Mouse (Mus musculus) small intestine, adult 2 months (tissue): ENCODE results near the gene Gm2a. TPM values are rescaled to one million over a fixed set of nuclear protein-coding genes. Genes with fewer than 3 reads are reported as not detected.

ENCODE experiments used
- H3K27ac ChIP-seq: fragments of 200-500 bp; 2 replicates; pipeline ENCODE4 v1.5.1; 2012; ENCODE audit warnings: low read depth, low read length, control low read depth, inconsistent platforms; ENCODE audit not compliant: insufficient read depth
- H3K27me3 ChIP-seq: fragments of 200-500 bp; 2 replicates; pipeline ENCODE4 v1.6.1; 2012; ENCODE audit warnings: mild to moderate bottlenecking, moderate library complexity, low read length, inconsistent platforms; ENCODE audit not compliant: control insufficient read depth, insufficient read depth
- H3K36me3 ChIP-seq: fragments of 200-500 bp; 2 replicates; pipeline ENCODE4 v1.6.1; 2012; ENCODE audit warnings: mild to moderate bottlenecking, low read length, control low read depth, inconsistent platforms; ENCODE audit not compliant: control insufficient read depth, insufficient read depth
- H3K4me1 ChIP-seq: fragments of 200-500 bp; 2 replicates; pipeline ENCODE4 v1.6.1; 2012; ENCODE audit warnings: low read length, inconsistent platforms, mixed read lengths; ENCODE audit not compliant: control insufficient read depth, insufficient read depth, insufficient read length
- H3K4me3 ChIP-seq: fragments of 200-500 bp; 2 replicates; pipeline ENCODE4 v1.5.1; 2012; ENCODE audit warnings: low read depth, mild to moderate bottlenecking, control low read depth, inconsistent platforms, low read length, moderate library complexity
- CTCF ChIP-seq: fragments of 200-500 bp; IDR thresholded peaks from 2 replicates; pipeline ENCODE4 v1.5.1; 2012; ENCODE audit warnings: low read depth, mild to moderate bottlenecking, control low read depth, inconsistent platforms, low read length, moderate library complexity, mixed read lengths; ENCODE audit not compliant: insufficient replicate concordance, insufficient read length; ENCODE audit errors: extremely low read depth
- POLR2A ChIP-seq: fragments of 200-500 bp; IDR thresholded peaks from 2 replicates; pipeline ENCODE4 v1.6.1; 2012; ENCODE audit warnings: low read depth, mild to moderate bottlenecking, control low read depth, inconsistent platforms, low read length, moderate library complexity
- WGBS: fragments of 180-500 bp; shearing (Covaris S2); methylation state at CpG from one replicate; pipeline ENCODE4 v1.1.7; 2018; 5-methylcytosine and 5-hydroxymethylcytosine counted together
- polyA plus RNA-seq: library from polyadenylated mRNA; depleted of rRNA; stranded (reverse); fragments of >200 nt; gene quantifications from 2 replicates; pipeline ENCODE4 v1.2.3, GENCODE M21; 2012

Gm2a gene
- polyA plus RNA-seq, 1 experiment: 24.2 TPM

DNA sequence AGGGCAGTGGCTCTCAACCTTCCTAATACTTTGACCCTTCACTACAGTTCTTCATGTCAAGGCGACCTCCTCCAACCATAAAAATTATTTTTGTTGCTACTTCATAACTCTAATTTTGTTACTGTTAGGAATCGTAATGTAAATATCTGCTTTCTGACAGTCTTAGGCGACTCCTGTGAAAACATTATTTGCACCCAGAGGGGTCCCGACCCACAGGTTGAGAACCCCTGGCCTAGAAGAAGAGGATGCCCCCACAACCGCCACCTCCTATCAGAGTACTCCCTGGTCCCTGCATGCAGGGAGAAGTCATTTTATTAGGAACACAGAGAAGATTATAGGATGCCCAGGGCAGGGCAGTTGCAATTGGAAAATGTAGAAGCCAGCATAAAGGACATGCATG lies 26.6 kb upstream of the Gm2a start:
- no peak for TF ChIP-seq CTCF
- no peak for TF ChIP-seq POLR2A
- peaks cover 6% of the 10 kb centered on the region; the same call in 1 of the 2 replicates for H3K4me1 ChIP-seq
- 90% methylated on average over 5 of the region's 5 CpGs for WGBS
- H3K4me3 ChIP-seq: no peak overlapping the region
- H3K27me3 ChIP-seq: no peaks in the 10 kb centered on the region
- H3K36me3 ChIP-seq: no peaks in the 10 kb centered on the region
- no peak overlapping the region for H3K27ac ChIP-seq

DNA sequence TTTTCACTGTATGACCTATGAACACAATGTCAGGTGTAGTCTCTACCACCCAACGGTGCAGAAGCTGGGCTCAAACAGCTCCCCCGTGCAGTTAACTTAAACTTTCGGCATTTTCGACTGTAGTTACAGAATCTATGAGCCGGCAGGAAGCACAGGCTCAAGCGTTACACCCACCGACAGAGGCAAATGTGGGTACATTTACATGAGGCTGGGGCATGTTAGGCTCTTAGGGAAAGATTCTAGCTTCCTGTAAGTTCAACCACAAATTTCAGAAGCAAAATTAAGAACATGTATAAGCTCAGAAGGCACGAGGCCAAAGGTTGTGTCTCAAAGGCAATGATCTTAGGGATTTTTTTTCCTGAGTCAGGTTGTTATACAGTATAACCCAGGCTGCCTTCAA lies 25.4 kb upstream of the Gm2a start:
- Histone ChIP-seq H3K36me3 (no peaks in the 10 kb centered on the region), H3K27me3 (no peaks in the 10 kb centered on the region), H3K27ac (no peak overlapping the region), H3K4me1 (peaks cover 10% of the 10 kb centered on the region), H3K4me3 (no peak overlapping the region)
- TF ChIP-seq POLR2A (no peak), CTCF (no peak)
- 79% methylated on average over 8 of the region's 8 CpGs for WGBS

DNA sequence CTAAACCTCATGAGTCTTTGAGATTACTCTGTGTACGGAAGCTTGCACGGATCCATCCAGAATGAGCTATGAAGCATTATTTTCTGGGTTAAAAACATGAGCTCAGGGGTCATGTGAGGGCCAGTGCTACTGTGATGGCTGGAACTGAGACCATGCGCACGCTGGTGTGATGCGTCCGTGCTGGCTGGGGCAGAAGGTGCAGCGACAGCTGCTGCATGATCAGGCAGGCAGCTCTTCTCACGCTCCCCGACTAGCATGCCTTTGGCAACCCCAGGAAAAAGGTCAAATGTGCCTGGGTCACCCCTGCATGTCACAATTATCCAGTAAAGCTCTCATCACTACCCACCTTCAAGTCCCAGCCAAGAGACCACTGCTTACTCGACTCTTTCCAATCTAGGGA lies 24.7 kb upstream of the Gm2a start:
- TF ChIP-seq CTCF (no peak), POLR2A (no peak)
- Histone ChIP-seq H3K27ac (no peak overlapping the region), H3K36me3 (no peaks in the 10 kb centered on the region), H3K27me3 (no peaks in the 10 kb centered on the region), H3K4me3 (no peak overlapping the region), H3K4me1 (peaks cover 10% of the 10 kb centered on the region)
- WGBS: 85% methylated on average over 10 of the region's 10 CpGs

DNA sequence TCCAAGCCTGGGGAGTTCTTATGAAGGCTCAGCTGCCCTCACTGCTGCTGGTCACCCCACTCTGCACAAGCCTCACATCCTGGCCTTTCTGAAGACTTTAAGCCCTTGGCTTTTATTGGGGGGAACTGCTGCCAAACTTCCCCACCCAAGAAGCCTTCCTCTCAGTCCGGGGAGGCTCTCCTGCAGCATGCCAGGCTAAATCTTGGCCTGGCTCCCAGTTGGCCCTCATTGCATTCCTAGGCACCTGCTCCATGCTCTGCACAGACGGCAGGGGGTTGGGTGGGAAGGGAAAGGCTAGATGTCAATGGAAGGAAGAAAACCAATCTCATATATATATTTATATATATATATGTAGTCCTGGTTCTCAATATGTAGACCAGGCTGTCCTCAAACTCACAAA lies 22.3 kb upstream of the Gm2a start:
- Histone ChIP-seq H3K4me1 (peaks cover 13% of the 10 kb centered on the region), H3K4me3 (no peak overlapping the region), H3K27me3 (no peaks in the 10 kb centered on the region), H3K27ac (no peak overlapping the region), H3K36me3 (no peaks in the 10 kb centered on the region)
- TF ChIP-seq POLR2A (no peak), CTCF (no peak)
- WGBS: 30% methylated on average over 2 of the region's 2 CpGs

DNA sequence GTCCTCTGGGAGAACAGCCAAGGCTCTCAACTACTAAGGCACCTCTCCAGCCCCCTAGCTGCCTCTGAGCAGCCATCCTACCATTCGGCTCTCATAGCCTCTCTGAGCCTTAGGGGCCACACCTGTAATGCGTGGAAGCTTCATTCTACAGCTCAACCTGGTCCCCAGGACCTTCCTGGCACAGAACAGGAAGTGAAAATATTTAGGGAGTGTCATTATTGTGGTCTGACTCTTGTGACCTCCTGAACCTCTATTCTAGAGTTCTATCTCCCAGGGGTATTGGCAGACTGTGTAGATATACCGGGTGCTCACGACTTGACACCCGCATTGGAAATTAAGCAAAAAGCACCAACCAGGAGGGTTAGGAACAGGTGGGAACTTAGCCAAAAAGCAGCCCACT lies 21.7 kb upstream of the Gm2a start:
- Histone ChIP-seq H3K27ac (no peak overlapping the region), H3K27me3 (no peaks in the 10 kb centered on the region), H3K36me3 (no peaks in the 10 kb centered on the region), H3K4me3 (no peak overlapping the region), H3K4me1 (peaks cover 13% of the 10 kb centered on the region)
- 39% methylated on average over 5 of the region's 5 CpGs for WGBS
- TF ChIP-seq POLR2A: no peak
- no peak for TF ChIP-seq CTCF

DNA sequence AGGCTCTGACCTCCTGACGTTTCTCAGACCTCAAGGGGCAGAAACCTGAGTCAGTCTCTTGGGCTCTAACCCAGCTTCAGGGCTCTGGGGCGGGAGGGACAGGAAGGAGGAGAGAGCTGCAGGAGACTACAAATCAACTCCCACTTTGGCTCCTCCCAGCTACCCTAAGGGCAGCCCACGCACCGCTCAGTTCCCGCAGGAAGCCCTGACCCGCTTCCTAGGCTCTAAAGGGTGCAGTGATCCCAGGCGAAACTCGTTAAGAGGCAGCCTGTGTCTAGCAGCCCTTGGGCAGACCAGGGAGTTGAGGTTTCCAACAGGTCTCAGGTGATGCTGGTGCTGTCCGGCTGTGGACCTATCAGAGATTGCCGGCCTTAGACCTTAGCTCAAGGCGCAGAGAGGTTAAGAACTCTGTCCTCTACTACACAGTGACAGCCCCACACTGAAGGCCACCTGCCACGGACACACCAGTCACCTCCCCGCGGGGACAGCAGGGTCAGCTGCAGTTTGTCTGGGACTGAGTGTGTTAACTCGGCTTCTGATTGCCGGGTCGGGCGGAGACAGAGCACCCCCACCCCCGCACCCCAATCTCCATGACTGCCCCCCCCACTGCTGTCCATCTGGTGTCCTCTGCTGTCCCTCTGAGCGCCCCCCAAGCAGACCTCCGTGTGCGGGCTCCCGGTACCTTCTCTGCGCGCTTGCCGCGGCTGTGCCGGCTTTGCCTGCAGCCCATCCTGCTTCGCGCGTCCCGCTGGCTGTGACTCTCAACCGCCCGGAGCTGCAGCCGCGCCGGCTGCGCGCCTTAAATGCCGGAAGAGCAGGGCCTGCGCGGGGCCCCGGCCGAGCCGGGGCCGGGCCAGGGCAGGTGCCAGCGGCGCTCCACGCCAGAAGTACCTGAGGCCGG lies 20.3 kb upstream of the Gm2a start, which contains the start of gene Ccdc69:
TSS of gene Ccdc69 (minus strand) at position 801 of the 901 bp plus-strand sequence.
- Histone ChIP-seq H3K27ac (peak within 1 kb of the TSS; percentile 57), H3K36me3 (no peaks in the 10 kb centered on the region), H3K4me3 (peak within 1 kb of the TSS; percentile 72), H3K27me3 (no peaks in the 10 kb centered on the region), H3K4me1 (peaks cover 13% of the 10 kb centered on the region)
- no peak for TF ChIP-seq CTCF
- TF ChIP-seq POLR2A: peak; percentile 9; the same call in 1 of the 2 replicates
- under 1% methylated on average over 50 of the region's 50 CpGs for WGBS

DNA sequence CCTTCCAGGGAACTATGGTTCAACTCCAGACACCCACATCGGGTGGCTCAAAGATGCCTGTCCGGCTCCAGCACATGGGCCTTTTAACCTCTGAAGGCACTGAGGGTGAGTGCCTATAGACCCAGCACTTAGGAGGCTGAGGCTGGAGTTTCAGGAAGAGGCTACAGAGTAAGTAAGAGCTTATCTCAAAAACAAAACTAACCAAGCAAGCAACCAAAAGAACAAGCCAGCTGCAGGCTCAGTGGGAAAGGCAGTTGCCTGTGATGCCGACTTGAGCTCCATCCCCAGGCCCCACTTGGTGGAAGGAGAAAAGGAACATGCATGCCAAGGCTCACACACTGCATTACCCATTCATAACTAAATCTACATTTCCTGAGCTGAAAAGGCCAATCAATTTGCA lies 19.4 kb upstream of the Gm2a start:
- 55% methylated on average over 3 of the region's 3 CpGs for WGBS
- H3K36me3 ChIP-seq: no peaks in the 10 kb centered on the region
- H3K4me3 ChIP-seq: no peak overlapping the region
- H3K27me3 ChIP-seq: no peaks in the 10 kb centered on the region
- peaks cover 13% of the 10 kb centered on the region for H3K4me1 ChIP-seq
- peak overlapping the region; percentile 14; the same call in 1 of the 2 replicates for H3K27ac ChIP-seq
- TF ChIP-seq CTCF (no peak), POLR2A (no peak)
